Mouse (Mus musculus) brain, embryonic 14.5 days (tissue): ENCODE data around the gene Tas2r124. TPM values are rescaled to one million over a fixed set of nuclear protein-coding genes. Genes with fewer than 3 reads are reported as not detected.

Experiments
- DNase-seq: peaks from one replicate; pipeline ENCODE4 v3.0.0-alpha.2; 2011; ENCODE audit warnings: low read depth
- CTCF ChIP-seq: fragments of 200-500 bp; IDR thresholded peaks from 2 replicates; pipeline ENCODE4 v1.5.1; 2012; ENCODE audit warnings: inconsistent platforms, mild to moderate bottlenecking, moderate library complexity, borderline replicate concordance; ENCODE audit not compliant: insufficient read depth, insufficient read length; ENCODE audit errors: extremely low read depth
- POLR2A ChIP-seq: fragments of 200-500 bp; IDR thresholded peaks from 2 replicates; pipeline ENCODE4 v1.6.1; 2012; ENCODE audit warnings: mild to moderate bottlenecking, inconsistent platforms, borderline replicate concordance; ENCODE audit not compliant: poor library complexity, insufficient read depth, insufficient read length, severe bottlenecking; ENCODE audit errors: extremely low read depth
- polyA plus RNA-seq: library from polyadenylated mRNA; depleted of rRNA; stranded (reverse); fragments of >200 nt; gene quantifications from 2 replicates; pipeline ENCODE4 v1.2.3, GENCODE M21; 2012; rRNA removed

Tas2r124 gene
- not detected in 2 replicates for polyA plus RNA-seq

GRCm38 (mm10) chr6:132754430-132754829, at the start of gene Tas2r124:
TSS of gene Tas2r124 (plus strand) at chr6:132754730.
- no peak for TF ChIP-seq POLR2A
- TF ChIP-seq CTCF, result no peak

GRCm38 (mm10) chr6:132711828-132712227, 42.7 kb upstream of the Tas2r124 start, which contains the start of gene Tas2r122:
TSS of gene Tas2r122 (minus strand) at chr6:132711928.
- TF ChIP-seq POLR2A (no peak), CTCF (no peak)
- DNase-seq, result no peak

More at GRCm38 (mm10) chr6:132754430-132754829, at the start of gene Tas2r124:
- no peak for DNase-seq

- TF ChIP-seq CTCF (no peak), POLR2A (no peak)
Observed at GRCm38 (mm10) chr6:132737935-132738334, 16.6 kb upstream of the Tas2r124 start, which contains the start of gene Tas2r115. TSS of gene Tas2r115 (minus strand) at chr6:132738035.

GRCm38 (mm10) chr6:132750206-132750605, 4.3 kb upstream of the Tas2r124 start:
- no peak for DNase-seq
- TF ChIP-seq CTCF, result no peak
- no peak for TF ChIP-seq POLR2A

More at GRCm38 (mm10) chr6:132737935-132738334, 16.6 kb upstream of the Tas2r124 start, which contains the start of gene Tas2r115:
- no peak for DNase-seq

- DNase-seq, result no peak
Observed at GRCm38 (mm10) chr6:132761831-132762230, 7.3 kb downstream of the Tas2r124 start, which contains the start of gene Tas2r102. TSS of gene Tas2r102 (plus strand) at chr6:132762131.

GRCm38 (mm10) chr6:132778062-132778461, 23.5 kb downstream of the Tas2r124 start, which contains the start of gene Tas2r136:
TSS of gene Tas2r136 (minus strand) at chr6:132778162.
- TF ChIP-seq CTCF, result no peak
- DNase-seq, result no peak

More at GRCm38 (mm10) chr6:132761831-132762230, 7.3 kb downstream of the Tas2r124 start, which contains the start of gene Tas2r102:
- TF ChIP-seq CTCF, result no peak

- DNase-seq, result no peak
- TF ChIP-seq CTCF (no peak), POLR2A (no peak)
Observed at GRCm38 (mm10) chr6:132795393-132795792, 40.9 kb downstream of the Tas2r124 start.

GRCm38 (mm10) chr6:132802518-132802917, 48.0 kb downstream of the Tas2r124 start, which contains the start of gene Tas2r117:
TSS of gene Tas2r117 (plus strand) at chr6:132802818.
- no peak for TF ChIP-seq CTCF
- TF ChIP-seq POLR2A, result no peak
- DNase-seq, result no peak

Other genes with a start within 250 kb of the Tas2r124 start
- not detected in 2 replicates for gene Prh1, start 184.9 kb upstream of the Tas2r124 start, polyA plus RNA-seq
- not detected in 2 replicates for gene Prp2, start 158.8 kb upstream of the Tas2r124 start, polyA plus RNA-seq
- gene A630073D07Rik, start 103.2 kb upstream of the Tas2r124 start, polyA plus RNA-seq, result not detected in 2 replicates
- not detected in 2 replicates for gene Tas2r120, start 97.8 kb upstream of the Tas2r124 start, polyA plus RNA-seq
- not detected in 2 replicates for gene Tas2r121, start 53.7 kb upstream of the Tas2r124 start, polyA plus RNA-seq
- gene Tas2r122, start 42.8 kb upstream of the Tas2r124 start, polyA plus RNA-seq, result not detected in 2 replicates
- not detected in 2 replicates for gene Tas2r115, start 16.7 kb upstream of the Tas2r124 start, polyA plus RNA-seq
- gene Tas2r102, start 7.4 kb downstream of the Tas2r124 start, polyA plus RNA-seq, result not detected in 2 replicates
- gene Tas2r136, start 23.4 kb downstream of the Tas2r124 start, polyA plus RNA-seq, result not detected in 2 replicates
- gene Tas2r117, start 48.1 kb downstream of the Tas2r124 start, polyA plus RNA-seq, result not detected in 2 replicates
- gene Tas2r123, start 92.4 kb downstream of the Tas2r124 start, polyA plus RNA-seq, result not detected in 2 replicates
- not detected in 2 replicates for gene Tas2r116, start 100.7 kb downstream of the Tas2r124 start, polyA plus RNA-seq
- not detected in 2 replicates for gene Tas2r110, start 113.3 kb downstream of the Tas2r124 start, polyA plus RNA-seq
- not detected in 2 replicates for gene Tas2r113, start 138.3 kb downstream of the Tas2r124 start, polyA plus RNA-seq
- gene Tas2r125, start 154.9 kb downstream of the Tas2r124 start, polyA plus RNA-seq, result not detected in 2 replicates
- gene Tas2r129, start 196.4 kb downstream of the Tas2r124 start, polyA plus RNA-seq, result not detected in 2 replicates
- not detected in 2 replicates for gene Tas2r131, start 203.2 kb downstream of the Tas2r124 start, polyA plus RNA-seq
- not detected in 2 replicates for gene Tas2r109, start 226.2 kb downstream of the Tas2r124 start, polyA plus RNA-seq